Mouse (Mus musculus) olfactory bulb, adult 2 months (tissue): ENCODE results near the gene Mob3c. TPM values are rescaled to one million over a fixed set of nuclear protein-coding genes. Genes with fewer than 3 reads are reported as not detected.

Experiments used
- H3K27ac ChIP-seq: fragments of 200-500 bp; 2 replicates; pipeline ENCODE4 v1.5.1; 2012; ENCODE audit warnings: low read depth, low read length; ENCODE audit not compliant: insufficient read depth
- H3K4me1 ChIP-seq: fragments of 200-500 bp; 2 replicates; pipeline ENCODE4 v1.6.1; 2012; ENCODE audit warnings: low read length; ENCODE audit not compliant: control insufficient read depth, insufficient read depth
- H3K4me3 ChIP-seq: fragments of 200-500 bp; 2 replicates; pipeline ENCODE4 v1.5.1; 2012; ENCODE audit warnings: mild to moderate bottlenecking, low read depth, low read length, moderate library complexity; ENCODE audit not compliant: insufficient read depth
- CTCF ChIP-seq: fragments of 200-500 bp; IDR thresholded peaks from 2 replicates; pipeline ENCODE4 v1.5.1; 2012; ENCODE audit warnings: low read depth, mild to moderate bottlenecking, low read length, moderate library complexity; ENCODE audit not compliant: insufficient read depth
- POLR2A ChIP-seq: fragments of 200-500 bp; IDR thresholded peaks from 2 replicates; pipeline ENCODE4 v1.6.1; 2012; ENCODE audit warnings: mild to moderate bottlenecking, low read depth, low read length, moderate library complexity; ENCODE audit not compliant: insufficient read depth
- WGBS: fragments of 180-500 bp; shearing (Covaris S2); methylation state at CpG from one replicate; pipeline ENCODE4 v1.1.7; 2018; 5-methylcytosine and 5-hydroxymethylcytosine counted together
- polyA plus RNA-seq: library from polyadenylated mRNA; stranded (reverse); fragments of >200 nt; gene quantifications from 2 replicates; pipeline ENCODE4 v1.2.4, GENCODE M21; 2012; ENCODE audit warnings: low replicate concordance; ENCODE audit not compliant: missing spikeins, insufficient read depth, insufficient read length

Gene Mob3c
- polyA plus RNA-seq, 1 experiment = not detected

DNA sequence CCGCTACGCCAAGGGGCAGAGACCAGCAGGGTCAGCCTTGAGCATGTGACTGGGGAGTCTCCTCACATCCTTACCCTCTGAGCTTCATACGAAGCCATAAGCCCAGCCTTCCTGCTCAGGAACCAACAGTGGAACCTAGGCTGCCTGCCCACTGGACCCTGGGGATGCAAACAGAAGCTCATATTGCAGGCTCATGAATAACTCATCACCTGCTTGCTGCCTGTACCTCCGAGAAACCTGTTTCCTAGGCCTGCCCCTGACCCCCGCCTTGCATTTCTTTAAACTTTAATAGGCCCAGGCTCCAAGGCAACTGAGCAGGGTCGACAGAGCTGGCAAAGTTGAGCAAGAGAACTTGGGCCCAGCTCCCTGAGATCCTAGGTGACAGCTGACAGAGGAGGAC, 56.1 kb downstream of the Mob3c start, which contains the start of gene Kncn:
Kncn (plus strand) TSS at position 379 of the 400 bp plus-strand sequence.
- Histone ChIP-seq H3K4me3 (no peak within 1 kb of the TSS), H3K4me1 (peaks cover 11% of the 10 kb centered on the region), H3K27ac (no peak within 1 kb of the TSS)
- 86% methylated on average over 6 of the region's 6 CpGs for WGBS
- TF ChIP-seq CTCF (no peak), POLR2A (no peak)

Other genes with a start within 250 kb of the Mob3c start
- gene Cyp4a32, start 227.1 kb upstream of the Mob3c start, polyA plus RNA-seq = not detected in 2 replicates
- gene Cyp4b1, start 180.4 kb upstream of the Mob3c start, polyA plus RNA-seq = not detected in 2 replicates
- gene Efcab14, start 90.3 kb upstream of the Mob3c start, polyA plus RNA-seq = not detected in 2 replicates
- not detected in 2 replicates for gene Tex38, start 47.1 kb upstream of the Mob3c start, polyA plus RNA-seq
- not detected in 2 replicates for gene Atpaf1, start 43.3 kb upstream of the Mob3c start, polyA plus RNA-seq
- not detected in 2 replicates for gene Mknk1, start 11.1 kb downstream of the Mob3c start, polyA plus RNA-seq
- not detected in 2 replicates for gene Kncn, start 56.3 kb downstream of the Mob3c start, polyA plus RNA-seq
- gene 6430628N08Rik, start 62.6 kb downstream of the Mob3c start, polyA plus RNA-seq = not detected in 2 replicates
- gene Dmbx1, start 111.8 kb downstream of the Mob3c start, polyA plus RNA-seq = not detected in 2 replicates
- gene Faah, start 189.8 kb downstream of the Mob3c start, polyA plus RNA-seq = not detected in 2 replicates
- not detected in 2 replicates for gene Nsun4, start 225.8 kb downstream of the Mob3c start, polyA plus RNA-seq
- gene Uqcrh, start 247.0 kb downstream of the Mob3c start, polyA plus RNA-seq = not detected in 2 replicates
- gene Lrrc41, start 247.2 kb downstream of the Mob3c start, polyA plus RNA-seq = not detected in 2 replicates